Mouse (Mus musculus) testis, adult 2 months (tissue): ENCODE data around the gene Fam227b. TPM values are rescaled to one million over a fixed set of nuclear protein-coding genes. Genes with fewer than 3 reads are reported as not detected.

Experiments
- H3K27ac ChIP-seq: fragments of 200-500 bp; 2 replicates; pipeline ENCODE4 v1.5.1; 2012; ENCODE audit warnings: low read depth, low read length; ENCODE audit not compliant: control insufficient read depth, insufficient read depth
- H3K27me3 ChIP-seq: fragments of 200-500 bp; 2 replicates; pipeline ENCODE4 v1.6.1; 2012; ENCODE audit warnings: mild to moderate bottlenecking, low read length, moderate library complexity; ENCODE audit not compliant: control insufficient read depth, insufficient read depth
- H3K36me3 ChIP-seq: fragments of 200-500 bp; 2 replicates; pipeline ENCODE4 v1.6.1; 2012; ENCODE audit warnings: mild to moderate bottlenecking, low read length; ENCODE audit not compliant: control insufficient read depth, insufficient read depth
- H3K4me1 ChIP-seq: fragments of 200-500 bp; 2 replicates; pipeline ENCODE4 v1.6.1; 2012; ENCODE audit warnings: low read length; ENCODE audit not compliant: control insufficient read depth, insufficient read depth
- H3K4me3 ChIP-seq: fragments of 200-500 bp; 2 replicates; pipeline ENCODE4 v1.5.1; 2012; ENCODE audit warnings: low read depth, mild to moderate bottlenecking, low read length, moderate library complexity, mixed read lengths; ENCODE audit not compliant: control insufficient read depth
- CTCF ChIP-seq: fragments of 200-500 bp; IDR thresholded peaks from 2 replicates; pipeline ENCODE4 v1.5.1; 2012; ENCODE audit warnings: low read depth, mild to moderate bottlenecking, inconsistent platforms, low read length, moderate library complexity; ENCODE audit not compliant: control insufficient read depth, insufficient read depth, insufficient replicate concordance
- POLR2A ChIP-seq: fragments of 200-500 bp; IDR thresholded peaks from 2 replicates; pipeline ENCODE4 v1.6.1; 2012; ENCODE audit warnings: low read depth, mild to moderate bottlenecking, inconsistent platforms, low read length, moderate library complexity; ENCODE audit not compliant: control insufficient read depth
- polyA plus RNA-seq: library from polyadenylated mRNA; depleted of rRNA; stranded (reverse); fragments of >200 nt; gene quantifications from 2 replicates; pipeline ENCODE4 v1.2.3, GENCODE M21; 2012

Gene Fam227b
- polyA plus RNA-seq, 1 experiment, result 24.6 TPM

DNA sequence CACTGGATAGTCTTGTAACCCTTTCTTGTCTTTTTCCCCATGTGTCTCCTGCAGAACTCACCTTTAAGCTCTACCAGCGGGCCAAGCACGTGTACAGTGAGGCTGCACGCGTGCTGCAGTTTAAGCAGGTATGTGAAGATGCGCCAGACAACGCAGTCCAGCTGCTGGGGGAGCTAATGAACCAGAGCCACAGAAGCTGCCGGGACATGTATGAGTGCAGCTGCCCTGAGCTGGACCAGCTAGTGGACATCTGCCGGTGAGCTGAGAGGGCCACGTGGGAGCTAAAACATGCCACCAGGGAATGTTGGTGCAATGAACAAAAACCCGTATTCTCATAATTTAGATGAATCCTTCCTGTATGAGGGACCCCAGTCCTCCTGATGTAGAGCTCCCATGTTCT lies 176.6 kb downstream of the Fam227b start:
- Histone ChIP-seq H3K27me3 (no peaks in the 10 kb centered on the region), H3K4me1 (no peaks in the 10 kb centered on the region), H3K36me3 (no peaks in the 10 kb centered on the region), H3K27ac (no peak overlapping the region), H3K4me3 (no peak overlapping the region)
- TF ChIP-seq POLR2A, result no peak
- no peak for TF ChIP-seq CTCF

GRCm38 (mm10) chr2:125973207-125973606 lies 178.6 kb downstream of the Fam227b start:
- Histone ChIP-seq H3K27ac (no peak overlapping the region), H3K4me1 (no peaks in the 10 kb centered on the region), H3K27me3 (no peaks in the 10 kb centered on the region), H3K36me3 (no peaks in the 10 kb centered on the region), H3K4me3 (no peak overlapping the region)
- no peak for TF ChIP-seq POLR2A
- no peak for TF ChIP-seq CTCF

DNA sequence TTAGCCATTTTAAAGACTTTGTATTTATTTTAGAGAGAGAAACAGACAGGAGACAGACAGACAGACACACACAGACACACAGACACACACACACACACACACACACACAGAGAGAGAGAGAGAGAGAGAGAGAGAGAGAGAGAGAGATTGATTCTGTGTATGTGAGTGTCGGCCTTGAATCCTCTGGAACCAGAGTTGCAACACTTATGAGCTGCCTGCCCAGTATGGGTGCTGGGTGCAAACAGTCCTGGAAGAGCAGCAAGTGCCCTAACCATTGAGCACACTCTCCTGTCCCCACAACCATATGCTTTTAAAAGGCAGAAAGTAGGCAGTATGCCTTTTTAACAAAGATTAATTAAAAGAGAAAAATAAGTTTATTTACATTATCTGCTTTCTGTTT lies 183.0 kb downstream of the Fam227b start:
- H3K27ac ChIP-seq, result no peak overlapping the region
- no peaks in the 10 kb centered on the region for H3K4me1 ChIP-seq
- no peaks in the 10 kb centered on the region for H3K36me3 ChIP-seq
- no peaks in the 10 kb centered on the region for H3K27me3 ChIP-seq
- no peak for TF ChIP-seq POLR2A
- no peak for TF ChIP-seq CTCF
- no peak overlapping the region for H3K4me3 ChIP-seq

- Histone ChIP-seq H3K4me3 (no peak overlapping the region), H3K4me1 (no peaks in the 10 kb centered on the region), H3K27ac (no peak overlapping the region), H3K27me3 (no peaks in the 10 kb centered on the region), H3K36me3 (no peaks in the 10 kb centered on the region; the same call in 1 of the 2 replicates)
- no peak for TF ChIP-seq CTCF
- TF ChIP-seq POLR2A, result no peak
Observed at GRCm38 (mm10) chr2:125948195-125948594, 203.6 kb downstream of the Fam227b start.

DNA sequence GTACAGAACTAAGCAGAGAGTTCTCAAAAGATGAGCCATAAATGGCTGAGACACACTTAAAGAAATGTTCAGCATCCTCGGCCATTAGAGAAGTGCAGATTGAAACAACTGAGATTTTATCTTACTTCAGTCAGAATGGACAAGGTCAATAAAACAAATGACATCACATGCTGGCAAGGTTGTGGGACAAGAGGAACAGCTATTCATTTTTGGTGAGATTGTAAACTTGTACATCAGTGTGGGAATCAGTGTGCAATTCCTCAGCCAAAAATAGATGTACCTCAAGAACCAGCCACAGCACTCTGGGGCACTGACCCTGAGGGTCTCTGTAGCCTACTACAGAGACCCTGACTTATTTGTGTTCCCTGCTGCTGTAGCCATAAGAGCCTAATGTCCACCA lies 208.5 kb downstream of the Fam227b start:
- H3K27ac ChIP-seq, result no peak overlapping the region
- no peaks in the 10 kb centered on the region for H3K4me1 ChIP-seq
- no peaks in the 10 kb centered on the region for H3K27me3 ChIP-seq
- TF ChIP-seq POLR2A (no peak), CTCF (no peak)
- H3K36me3 ChIP-seq, result no peaks in the 10 kb centered on the region
- H3K4me3 ChIP-seq, result no peak overlapping the region

DNA sequence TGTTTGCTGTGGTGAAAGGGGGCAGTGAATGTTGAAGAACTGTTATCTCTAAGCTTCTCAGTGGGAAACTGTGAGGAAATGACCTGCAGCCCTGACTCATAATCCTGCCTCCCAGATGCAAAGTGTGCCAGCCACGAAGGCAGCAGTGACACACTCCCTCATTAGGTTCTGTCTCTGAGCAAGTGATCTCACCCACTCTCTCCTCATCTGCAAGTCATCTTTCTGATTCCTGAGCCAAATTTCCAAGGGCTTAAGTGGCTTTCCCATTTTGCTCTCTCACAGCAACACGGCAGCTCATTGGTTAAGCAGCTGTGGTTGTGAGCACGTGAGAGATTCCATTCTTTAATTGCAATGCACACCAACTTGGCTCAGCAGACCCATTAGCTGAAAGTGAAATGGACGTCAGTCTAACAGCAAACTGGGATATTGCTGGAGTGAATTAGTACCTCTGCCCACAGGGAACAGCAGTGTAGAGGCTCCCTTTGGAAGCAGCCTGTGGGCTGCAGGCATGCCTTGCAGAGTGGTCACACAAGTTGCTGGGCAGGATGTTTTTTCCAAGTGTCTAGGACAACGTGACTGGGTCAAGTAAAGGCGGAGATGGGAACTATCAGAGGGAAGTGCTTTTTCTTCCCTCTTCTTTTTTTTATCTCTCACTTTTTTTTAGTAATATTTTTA lies 210.6 kb downstream of the Fam227b start:
- Histone ChIP-seq H3K4me3 (no peak overlapping the region), H3K27me3 (no peaks in the 10 kb centered on the region), H3K4me1 (no peaks in the 10 kb centered on the region), H3K27ac (no peak overlapping the region), H3K36me3 (no peaks in the 10 kb centered on the region)
- TF ChIP-seq POLR2A, result no peak

DNA sequence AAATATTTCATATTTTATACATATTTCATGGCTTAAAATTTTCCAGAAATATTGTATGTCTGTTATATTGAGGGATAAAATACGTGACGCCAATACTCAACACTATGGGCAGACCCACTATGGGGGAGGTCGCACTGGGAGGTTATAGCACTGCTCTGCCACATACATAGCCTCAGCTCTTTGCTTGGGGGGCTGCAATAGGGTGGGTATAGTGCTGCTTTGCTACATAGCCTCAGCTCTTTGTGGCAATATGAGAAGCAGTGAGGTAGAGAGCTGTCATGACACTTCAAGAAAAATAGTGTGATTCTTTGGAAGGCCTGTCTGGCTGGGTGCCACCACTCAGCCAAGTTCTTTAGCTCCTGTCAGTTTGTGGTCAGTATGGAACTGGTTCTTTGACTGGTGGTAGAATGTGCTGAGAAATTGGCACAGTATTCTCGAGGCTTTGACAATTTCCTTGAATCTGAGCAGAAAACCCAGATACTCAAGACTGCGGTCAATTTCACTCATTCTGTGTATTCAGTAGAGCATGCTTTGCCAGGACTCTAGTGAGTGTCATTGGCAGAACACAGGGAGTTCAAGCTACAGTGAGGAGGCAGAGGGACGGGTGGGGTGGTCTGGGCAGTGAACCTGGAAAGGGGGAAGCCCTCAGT lies 212.7 kb downstream of the Fam227b start:
- TF ChIP-seq POLR2A (no peak), CTCF (no peak)
- Histone ChIP-seq H3K4me1 (no peaks in the 10 kb centered on the region), H3K4me3 (no peak overlapping the region), H3K27me3 (no peaks in the 10 kb centered on the region), H3K36me3 (no peaks in the 10 kb centered on the region), H3K27ac (no peak overlapping the region)

- no peaks in the 10 kb centered on the region for H3K27me3 ChIP-seq
- TF ChIP-seq CTCF (no peak; the same call in 1 of the 2 replicates), POLR2A (no peak)
- H3K27ac ChIP-seq, result no peak overlapping the region
- H3K4me3 ChIP-seq, result no peak overlapping the region
- no peaks in the 10 kb centered on the region for H3K4me1 ChIP-seq
- H3K36me3 ChIP-seq, result no peaks in the 10 kb centered on the region
Observed at GRCm38 (mm10) chr2:125936396-125936795, 215.4 kb downstream of the Fam227b start.
